Mouse (Mus musculus) subcutaneous adipose tissue, adult 2 months (tissue): Measurements from ENCODE around the gene Tbx19. TPM values are rescaled to one million over a fixed set of nuclear protein-coding genes. Genes with fewer than 3 reads are reported as not detected.

Source experiments
- polyA plus RNA-seq: library from polyadenylated mRNA; depleted of rRNA; stranded (reverse); fragments of >200 nt; gene quantifications from 2 replicates; pipeline ENCODE4 v1.2.3, GENCODE M21; 2012; ENCODE audit warnings: low replicate concordance; rRNA removed

Gene Tbx19
- polyA plus RNA-seq, result 0.06 TPM in 1 of 2 replicates, not detected in the other

DNA sequence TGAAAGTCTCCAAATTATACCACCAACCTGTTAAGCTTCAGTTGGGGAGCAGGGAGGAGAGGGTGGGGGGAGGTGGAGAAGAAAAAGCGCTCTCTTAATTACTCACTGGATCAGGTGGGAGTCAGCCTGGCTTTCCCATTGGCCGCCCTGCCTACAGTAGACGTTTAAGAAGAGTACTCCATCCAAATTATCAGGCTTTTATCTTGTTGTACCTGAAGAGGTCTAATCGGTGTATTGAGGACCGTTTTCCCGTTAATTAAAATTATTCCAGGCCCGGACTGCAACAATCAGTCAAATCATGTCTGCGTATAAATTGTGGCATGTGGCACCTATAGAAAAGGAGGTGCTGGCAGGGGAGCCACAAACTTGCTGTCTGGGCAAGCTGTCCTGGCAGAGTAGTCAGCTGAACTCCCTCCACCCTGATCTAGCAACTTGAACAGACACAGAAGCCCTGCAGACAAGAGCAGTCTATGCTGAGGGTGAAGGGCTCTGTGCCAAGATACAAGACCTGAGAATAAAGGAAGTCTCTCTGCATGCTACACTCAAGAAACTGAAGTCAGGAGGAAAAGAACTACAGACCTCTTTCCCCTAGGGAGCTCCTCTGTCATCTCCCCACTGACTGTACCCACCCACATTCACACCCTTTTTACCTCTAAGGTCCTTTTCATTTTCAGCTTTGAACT, at the start of gene Tbx19:
Gene Tbx19 (minus strand): TSS at position 51 of the 683 bp plus-strand sequence.

DNA sequence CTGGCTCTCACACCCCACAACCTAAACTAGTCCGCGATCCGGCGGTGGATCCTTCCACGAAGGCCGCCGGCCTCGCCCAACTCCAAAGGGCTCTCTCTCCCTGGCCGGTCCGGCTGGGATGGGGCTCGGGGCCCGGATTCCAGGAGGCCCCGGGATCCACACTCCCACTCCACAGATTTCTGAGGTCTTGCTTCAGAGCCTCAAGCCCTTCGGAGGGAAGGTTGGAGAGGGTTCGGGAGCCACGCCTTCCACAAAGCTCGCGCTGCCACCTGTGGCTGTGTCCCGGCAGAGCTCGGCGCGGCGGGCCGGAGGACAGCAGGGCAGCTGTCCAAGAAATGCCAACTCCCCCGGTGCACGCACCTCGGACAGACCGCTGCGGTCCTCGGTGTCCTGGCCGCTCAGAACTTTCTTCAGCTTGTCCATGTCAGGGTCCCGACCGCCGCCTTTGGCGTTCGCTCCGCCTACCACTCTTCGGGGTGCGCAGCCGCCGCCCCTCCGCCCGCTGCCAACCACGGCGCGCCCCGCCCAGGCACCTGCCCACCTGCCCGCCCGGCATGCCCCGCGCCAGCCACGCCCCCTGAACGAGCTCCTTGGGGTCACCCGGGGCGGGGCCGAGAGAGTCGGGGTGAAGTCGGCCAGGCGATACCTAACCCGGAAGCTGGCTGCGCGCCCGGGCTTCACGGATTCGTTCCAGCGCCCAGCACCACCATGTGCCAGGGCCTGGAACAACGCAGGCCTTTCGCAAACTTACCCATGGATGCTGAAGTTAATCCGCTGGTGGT, 33.5 kb upstream of the Tbx19 start, which contains the start of gene Sft2d2:
Gene Sft2d2 (minus strand): TSS at position 559 of the 782 bp plus-strand sequence.

Other genes starting within 250 kb of the Tbx19 start
- 0.40 and 3.4 TPM in 2 replicates for gene Xcl1, start 225.2 kb downstream of the Tbx19 start, polyA plus RNA-seq
- 54.3 and 60.3 TPM in 2 replicates for gene Sft2d2, start 33.7 kb upstream of the Tbx19 start, polyA plus RNA-seq
- gene Tiprl, start 76.2 kb upstream of the Tbx19 start, polyA plus RNA-seq, result 17.0 and 29.0 TPM in 2 replicates
- gene Gpr161, start 135.0 kb upstream of the Tbx19 start, polyA plus RNA-seq, result 3.0 and 19.5 TPM in 2 replicates